Comparison of ENCODE assay signal across 8 mouse cellular contexts in the genomic region with DNA sequence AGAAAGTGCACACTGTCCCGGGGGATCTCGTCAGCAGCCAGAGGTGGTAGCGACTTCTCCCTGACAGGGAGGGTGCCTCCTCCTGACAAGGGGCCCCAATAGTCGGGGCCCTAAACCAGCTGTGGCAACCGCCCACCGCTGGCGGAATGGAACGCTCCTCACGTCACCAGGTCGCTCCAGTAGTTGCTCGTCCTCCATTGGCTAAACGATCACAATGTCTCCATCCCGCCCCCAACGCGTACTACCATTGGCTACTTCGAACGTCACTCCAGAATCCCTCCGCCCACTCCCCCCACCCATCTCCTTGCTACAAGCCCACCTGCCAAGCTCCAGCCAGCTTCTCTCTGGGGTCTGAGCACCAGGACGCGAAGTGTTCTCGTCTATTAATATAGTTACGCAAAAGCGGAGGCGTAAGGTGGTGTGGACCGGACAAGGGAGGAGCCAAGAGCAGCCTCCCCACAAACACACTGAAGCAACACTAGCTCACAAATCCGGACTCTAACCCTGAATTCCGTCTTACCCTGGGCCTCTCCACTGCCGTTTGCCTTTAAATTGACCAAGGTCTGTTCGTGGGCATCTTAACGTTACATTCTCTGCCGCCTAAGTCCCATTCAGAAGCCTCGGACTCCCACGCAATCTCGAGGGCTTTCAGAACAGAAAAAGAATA. TPM values are rescaled to one million over a fixed set of nuclear protein-coding genes. Genes with fewer than 3 reads are reported as not detected.
DNase-seq lines count a peak whose midpoint lies in the region; ATAC-seq and TF ChIP-seq lines count a peak whose summit lies in the region.

Gene Zdhhc9 (minus strand): TSS at position 360 of the 667 bp plus-strand sequence.

- WGBS in forebrain, embryonic 13.5 days: 14% methylated on average over 33 of the region's 34 CpGs
- WGBS in large intestine, adult 2 months: 18% methylated on average over 34 of the region's 34 CpGs
- WGBS in liver, postnatal 0 days (ENCODE audit: insufficient replicate concordance): 15% methylated on average over 32 of the region's 34 CpGs
- WGBS in neural tube, embryonic 14.5 days: 14% methylated on average over 31 of the region's 34 CpGs

- no peaks in the 10 kb centered on the region for H3K9me3 ChIP-seq in E14TG2a.4 (ENCODE audit: low read length)
- no peaks in the 10 kb centered on the region for H3K9me3 ChIP-seq in forebrain, embryonic 13.5 days (replicated peaks)
- no peaks in the 10 kb centered on the region for H3K9me3 ChIP-seq in liver, postnatal 0 days (ENCODE audit: low read length)
- H3K9me3 ChIP-seq in neural tube, embryonic 14.5 days (ENCODE audit: control insufficient read depth, low read length): no peaks in the 10 kb centered on the region

- DNase-seq in c-Kit-positive CD71-positive TER-119-positive erythroid progenitor cells, embryonic 14.5 days (ENCODE audit: low spot score): peak; percentile 82
- DNase-seq in heart, postnatal 10 days: peak; percentile 89 to 90
- peak; percentile 43 for DNase-seq in large intestine, adult 2 months (ENCODE audit: low read depth, low spot score)
- peak; percentile 87 for DNase-seq in liver, postnatal 0 days
- DNase-seq in testis, postnatal 10 days (ENCODE audit: low spot score): peak; percentile 88

- H3K4me1 ChIP-seq in E14TG2a.4 (replicated peaks; ENCODE audit: low read depth, low read length): peaks cover 11% of the 10 kb centered on the region
- H3K4me1 ChIP-seq in forebrain, embryonic 13.5 days: peaks cover 17% of the 10 kb centered on the region
- peaks cover 4% of the 10 kb centered on the region; the same call in 1 of the 2 replicates for H3K4me1 ChIP-seq in liver, postnatal 0 days (ENCODE audit: insufficient read depth)
- no peaks in the 10 kb centered on the region for H3K4me1 ChIP-seq in neural tube, embryonic 14.5 days (ENCODE audit: control insufficient read depth, insufficient read depth, low read length)

- peak; percentile 99 for ATAC-seq in forebrain, embryonic 13.5 days
- peak; percentile 98 for ATAC-seq in liver, postnatal 0 days
- peak; percentile 99 for ATAC-seq in neural tube, embryonic 14.5 days (ENCODE audit: low read depth)

- no peaks in the 10 kb centered on the region for H3K27me3 ChIP-seq in E14TG2a.4 (ENCODE audit: insufficient read depth, low read length)
- no peaks in the 10 kb centered on the region for H3K27me3 ChIP-seq in forebrain, embryonic 13.5 days
- H3K27me3 ChIP-seq in liver, postnatal 0 days (ENCODE audit: insufficient read depth, low read length): no peaks in the 10 kb centered on the region; the same call in 1 of the 2 replicates
- H3K27me3 ChIP-seq in neural tube, embryonic 14.5 days (ENCODE audit: control insufficient read depth, insufficient read depth, low read length): no peaks in the 10 kb centered on the region

- no peak for TF ChIP-seq CTCF in E14TG2a.4 (conservative IDR thresholded peaks at IDR 0.05; ENCODE audit: low read length)
- no peak for TF ChIP-seq CTCF in liver, postnatal 0 days (IDR thresholded peaks at IDR 0.05; ENCODE audit: low read depth)

- peak within 1 kb of the TSS; percentile 40; the same call in 1 of the 2 replicates for H3K27ac ChIP-seq in forebrain, embryonic 13.5 days
- H3K27ac ChIP-seq in liver, postnatal 0 days (ENCODE audit: low read depth): peak within 1 kb of the TSS; percentile 85
- H3K27ac ChIP-seq in neural tube, embryonic 14.5 days (ENCODE audit: low read depth, low read length): peak within 1 kb of the TSS; percentile 70

- intact Hi-C loops in heart, postnatal 10 days (cut with DNase I): loop anchor here (5.0 kb wide), 2 partner anchors 49 to 81 kb away; partner anchors contain the start of gene Utp14a

- H3K9ac ChIP-seq in forebrain, embryonic 13.5 days: peak within 1 kb of the TSS; percentile 67
- peak within 1 kb of the TSS; percentile 69 for H3K9ac ChIP-seq in liver, postnatal 0 days (replicated peaks)
- peak within 1 kb of the TSS; percentile 68 for H3K9ac ChIP-seq in neural tube, embryonic 14.5 days (replicated peaks; ENCODE audit: low read depth, low read length)

- peaks cover 8% of the 10 kb centered on the region for H3K36me3 ChIP-seq in E14TG2a.4 (ENCODE audit: insufficient read depth, low read length)
- no peaks in the 10 kb centered on the region for H3K36me3 ChIP-seq in forebrain, embryonic 13.5 days (ENCODE audit: poor library complexity, severe bottlenecking)
- no peaks in the 10 kb centered on the region for H3K36me3 ChIP-seq in liver, postnatal 0 days (replicated peaks; ENCODE audit: insufficient read depth, low read length)
- H3K36me3 ChIP-seq in neural tube, embryonic 14.5 days (ENCODE audit: control insufficient read depth, insufficient read depth, low read length): no peaks in the 10 kb centered on the region

- peak within 1 kb of the TSS; percentile 83 for H3K4me3 ChIP-seq in E14TG2a.4 (replicated peaks; ENCODE audit: low read length)
- peak within 1 kb of the TSS; percentile 63 for H3K4me3 ChIP-seq in forebrain, embryonic 13.5 days
- H3K4me3 ChIP-seq in liver, postnatal 0 days (ENCODE audit: low read depth, low read length): peak within 1 kb of the TSS; percentile 74
- H3K4me3 ChIP-seq in neural tube, embryonic 14.5 days (ENCODE audit: low read depth, low read length): peak within 1 kb of the TSS; percentile 59

- peak within 1 kb of the TSS; percentile 60 for H3K4me2 ChIP-seq in forebrain, embryonic 13.5 days
- peak within 1 kb of the TSS; percentile 77 for H3K4me2 ChIP-seq in liver, postnatal 0 days (ENCODE audit: low read depth, low read length)
- H3K4me2 ChIP-seq in neural tube, embryonic 14.5 days (ENCODE audit: low read depth, low read length): peak within 1 kb of the TSS; percentile 47

- TF ChIP-seq EP300 in liver, postnatal 0 days (IDR thresholded peaks at IDR 0.05; ENCODE audit: low read depth): no peak

RNA-seq across cellular contexts. Expression of gene Zdhhc9, which starts in this region (rescaled TPM):
- 6.8 and 8.2 TPM in 2 replicates for polyA plus RNA-seq in forebrain, embryonic 13.5 days (2015; fragmentation: Nextera tagmentation; extraction: Ambion mirVana)
- 10 to 100 TPM; 28.3 to 32.4 TPM for total RNA-seq in heart, postnatal 10 days (2021)
- 34.8 and 55.6 TPM in 2 replicates for polyA plus RNA-seq in large intestine, adult 2 months (2012; rRNA removed)
- polyA plus RNA-seq in liver, postnatal 0 days (2015; fragmentation: Nextera tagmentation; extraction: Ambion mirVana): 3.1 and 3.5 TPM in 2 replicates
- 10.4 and 11.3 TPM in 2 replicates for polyA plus RNA-seq in neural tube, embryonic 14.5 days (2014; fragmentation: Nextera tagmentation; extraction: Ambion mirVana)

Comparison
In these comparisons a context has a peak if more than half of its experiments do, and no peak if none do; other contexts are left out.
1. Peak in every context shown above with its lines: DNase-seq, ATAC-seq, H3K4me3 ChIP-seq and H3K27ac ChIP-seq.